Mouse (Mus musculus): ENCODE data around the gene Hoxd10. TPM values are rescaled to one million over a fixed set of nuclear protein-coding genes. Genes with fewer than 3 reads are reported as not detected.

Gene Hoxd10
- polyA plus RNA-seq, 1 experiment from 2014 or later = not detected

DNA sequence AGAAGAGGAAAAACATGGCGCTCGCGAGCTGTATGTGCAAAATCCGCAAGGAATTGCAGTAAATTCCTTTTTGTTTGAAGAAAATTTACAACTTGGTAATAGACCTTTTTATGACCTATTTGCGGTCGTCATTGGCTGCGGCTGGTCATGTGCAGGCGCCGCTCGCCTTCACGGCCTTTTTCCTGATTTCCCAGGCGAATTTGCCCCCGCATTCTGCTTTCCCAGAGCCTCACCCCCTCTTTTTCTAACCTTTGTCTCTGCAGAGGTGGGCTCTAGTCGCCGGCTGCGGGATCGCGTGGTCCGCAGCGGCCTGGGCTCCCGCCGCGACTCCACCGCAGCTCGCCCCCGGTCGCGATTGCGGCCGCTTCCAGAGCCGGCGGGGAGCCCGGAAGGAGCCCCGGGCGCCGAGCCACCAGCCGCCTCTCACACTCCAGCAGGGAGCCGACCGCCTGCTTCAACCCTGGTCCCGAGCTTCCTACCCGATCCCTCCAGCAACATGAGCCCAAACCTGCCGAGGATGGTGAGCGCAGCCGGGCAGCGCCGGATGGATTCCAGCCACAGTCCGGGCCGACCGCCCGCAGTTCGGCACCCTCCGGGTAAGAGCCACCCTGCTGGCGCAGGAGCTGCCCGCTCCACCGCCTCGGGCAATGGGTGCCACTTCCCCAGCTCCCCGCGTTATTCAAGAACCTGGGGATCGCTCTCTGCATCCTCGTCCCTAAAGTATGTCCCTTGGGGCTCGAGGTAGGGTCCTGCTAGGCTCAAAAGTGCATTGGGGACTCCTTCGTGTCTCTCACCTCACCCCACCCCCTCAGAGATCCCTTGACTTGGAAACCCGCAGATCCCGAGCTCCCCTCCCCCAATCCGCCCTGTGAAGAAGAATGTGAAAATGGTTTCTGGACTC, 20.2 kb downstream of the Hoxd10 start, which contains the start of the genes Hoxd3 and Hoxd4:
Gene Hoxd3 (plus strand): TSS at position 207 of the 901 bp plus-strand sequence.
Gene Hoxd4 (plus strand): TSS at position 209 of the 901 bp plus-strand sequence.
- under 1% methylated on average over 65 of the region's 65 CpGs for WGBS
- no peak within 1 kb of the TSS for H3K27ac ChIP-seq (ENCODE audit: low read depth, low read length)
- no peaks in the 10 kb centered on the region for H3K36me3 ChIP-seq (ENCODE audit: control insufficient read depth, insufficient read depth, low read length)
- 0 out of 2 replicates have a peak, but pooled peaks have one; percentile 19 for ATAC-seq (ENCODE audit: low FRiP score)
- DNase-seq (ENCODE audit: low spot score, missing footprints) = peak; percentile 95
- no peaks in the 10 kb centered on the region for H3K9me3 ChIP-seq (ENCODE audit: control insufficient read depth, low read length)
- H3K27me3 ChIP-seq (ENCODE audit: control insufficient read depth, insufficient read depth, low read length) = peaks cover 97% of the 10 kb centered on the region
- H3K9ac ChIP-seq (ENCODE audit: low read length) = no peak within 1 kb of the TSS
- H3K4me1 ChIP-seq (ENCODE audit: control insufficient read depth, insufficient read depth, low read length) = no peaks in the 10 kb centered on the region
- peak within 1 kb of the TSS; percentile 11 for H3K4me3 ChIP-seq (ENCODE audit: low read depth, low read length)
- H3K4me2 ChIP-seq = peak within 1 kb of the TSS; percentile 12; the same call in 1 of the 2 replicates

GRCm38 (mm10) chr2:74713239-74714150, 21.8 kb downstream of the Hoxd10 start:
- no peak overlapping the region for H3K4me3 ChIP-seq (ENCODE audit: low read depth, low read length)
- DNase-seq (ENCODE audit: low spot score, missing footprints) = peak; percentile 92
- no peak overlapping the region for H3K27ac ChIP-seq (ENCODE audit: low read depth, low read length)
- peaks cover 97% of the 10 kb centered on the region for H3K27me3 ChIP-seq (ENCODE audit: control insufficient read depth, insufficient read depth, low read length)
- no peaks in the 10 kb centered on the region for H3K4me1 ChIP-seq (ENCODE audit: control insufficient read depth, insufficient read depth, low read length)
- ATAC-seq (ENCODE audit: low FRiP score) = no peak
- no peaks in the 10 kb centered on the region for H3K36me3 ChIP-seq (ENCODE audit: control insufficient read depth, insufficient read depth, low read length)
- H3K9ac ChIP-seq (ENCODE audit: low read length) = no peak overlapping the region
- H3K9me3 ChIP-seq (ENCODE audit: control insufficient read depth, low read length) = no peaks in the 10 kb centered on the region
- H3K4me2 ChIP-seq = no peak overlapping the region
- 4% methylated on average over 19 of the region's 19 CpGs for WGBS

GRCm38 (mm10) chr2:74714156-74714789, 22.5 kb downstream of the Hoxd10 start:
- no peak overlapping the region for H3K4me2 ChIP-seq
- H3K9ac ChIP-seq (ENCODE audit: low read length) = no peak overlapping the region
- no peaks in the 10 kb centered on the region for H3K36me3 ChIP-seq (ENCODE audit: control insufficient read depth, insufficient read depth, low read length)
- DNase-seq (ENCODE audit: low spot score, missing footprints) (peak; percentile 94), ATAC-seq (ENCODE audit: low FRiP score) (no peak)
- WGBS = 3% methylated on average over 18 of the region's 18 CpGs
- H3K27ac ChIP-seq (ENCODE audit: low read depth, low read length) = no peak overlapping the region
- no peaks in the 10 kb centered on the region for H3K4me1 ChIP-seq (ENCODE audit: control insufficient read depth, insufficient read depth, low read length)
- H3K4me3 ChIP-seq (ENCODE audit: low read depth, low read length) = no peak overlapping the region
- H3K9me3 ChIP-seq (ENCODE audit: control insufficient read depth, low read length) = no peaks in the 10 kb centered on the region
- H3K27me3 ChIP-seq (ENCODE audit: control insufficient read depth, insufficient read depth, low read length) = peaks cover 97% of the 10 kb centered on the region

GRCm38 (mm10) chr2:74714881-74715280, 23.2 kb downstream of the Hoxd10 start:
- peaks cover 97% of the 10 kb centered on the region for H3K27me3 ChIP-seq (ENCODE audit: control insufficient read depth, insufficient read depth, low read length)

DNA sequence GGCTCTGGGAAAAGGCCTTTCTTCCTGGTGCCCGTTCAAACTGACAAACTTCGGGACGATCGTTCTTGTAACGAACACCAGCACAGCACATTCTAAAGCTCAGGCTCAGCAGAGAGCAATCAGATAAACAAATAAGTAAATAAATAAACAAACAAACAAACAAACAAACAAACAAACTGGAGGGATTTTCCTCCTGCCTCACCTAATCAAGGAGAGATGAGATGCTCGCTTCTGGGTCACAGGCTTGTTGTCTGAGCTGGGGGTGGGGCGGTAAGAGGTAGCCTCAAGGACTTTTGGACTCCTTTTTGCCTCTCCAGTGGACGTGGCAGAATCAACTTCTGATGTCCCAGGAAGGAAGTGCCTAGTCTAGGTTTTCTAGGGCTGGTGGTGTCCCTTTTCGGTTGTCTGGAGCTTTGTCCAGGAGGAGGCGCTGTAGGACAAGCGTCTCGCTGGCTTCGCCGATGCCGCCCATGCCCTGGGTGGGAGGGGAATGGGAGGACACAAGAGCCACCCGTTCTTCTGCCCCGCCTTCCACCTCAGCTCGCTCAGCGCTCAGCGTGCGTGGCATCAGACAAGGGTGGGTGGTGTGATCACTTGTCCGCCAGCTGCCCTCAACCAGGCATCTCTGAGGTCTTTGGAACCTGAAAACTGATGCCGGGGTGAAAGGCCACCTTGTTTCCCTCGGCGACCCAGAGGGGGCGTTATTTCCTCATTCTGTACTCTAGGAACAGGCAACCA, 23.9 kb downstream of the Hoxd10 start:
- Histone ChIP-seq H3K4me2 (peak overlapping the region; percentile 28; the same call in 1 of the 2 replicates), H3K27ac (ENCODE audit: low read depth, low read length) (no peak overlapping the region), H3K36me3 (ENCODE audit: control insufficient read depth, insufficient read depth, low read length) (no peaks in the 10 kb centered on the region), H3K9me3 (ENCODE audit: control insufficient read depth, low read length) (no peaks in the 10 kb centered on the region), H3K9ac (ENCODE audit: low read length) (no peak overlapping the region), H3K4me3 (ENCODE audit: low read depth, low read length) (no peak overlapping the region), H3K4me1 (ENCODE audit: control insufficient read depth, insufficient read depth, low read length) (no peaks in the 10 kb centered on the region), H3K27me3 (ENCODE audit: control insufficient read depth, insufficient read depth, low read length) (peaks cover 97% of the 10 kb centered on the region)
- 2% methylated on average over 26 of the region's 26 CpGs for WGBS
- peak; percentile 79 for ATAC-seq (ENCODE audit: low FRiP score)
- DNase-seq (ENCODE audit: low spot score, missing footprints) = peak; percentile 93

More at GRCm38 (mm10) chr2:74714881-74715280, 23.2 kb downstream of the Hoxd10 start:
- Histone ChIP-seq H3K9ac (ENCODE audit: low read length) (no peak overlapping the region), H3K9me3 (ENCODE audit: control insufficient read depth, low read length) (no peaks in the 10 kb centered on the region), H3K27ac (ENCODE audit: low read depth, low read length) (no peak overlapping the region), H3K36me3 (ENCODE audit: control insufficient read depth, insufficient read depth, low read length) (no peaks in the 10 kb centered on the region), H3K4me1 (ENCODE audit: control insufficient read depth, insufficient read depth, low read length) (no peaks in the 10 kb centered on the region), H3K4me2 (no peak overlapping the region), H3K4me3 (ENCODE audit: low read depth, low read length) (no peak overlapping the region)
- under 1% methylated on average over 14 of the region's 14 CpGs for WGBS
- DNase-seq (ENCODE audit: low spot score, missing footprints) = peak; percentile 93
- ATAC-seq (ENCODE audit: low FRiP score) = no peak

GRCm38 (mm10) chr2:74720384-74720783, 28.7 kb downstream of the Hoxd10 start:
- no peak overlapping the region for H3K9ac ChIP-seq (ENCODE audit: low read length)
- H3K27ac ChIP-seq (ENCODE audit: low read depth, low read length) = no peak overlapping the region
- ATAC-seq (ENCODE audit: low FRiP score) (no peak), DNase-seq (ENCODE audit: low spot score, missing footprints) (no peak)
- no peaks in the 10 kb centered on the region for H3K9me3 ChIP-seq (ENCODE audit: control insufficient read depth, low read length)
- H3K4me3 ChIP-seq (ENCODE audit: low read depth, low read length) = no peak overlapping the region
- no peaks in the 10 kb centered on the region for H3K36me3 ChIP-seq (ENCODE audit: control insufficient read depth, insufficient read depth, low read length)
- H3K4me2 ChIP-seq = no peak overlapping the region
- no peaks in the 10 kb centered on the region for H3K4me1 ChIP-seq (ENCODE audit: control insufficient read depth, insufficient read depth, low read length)
- peaks cover 99% of the 10 kb centered on the region for H3K27me3 ChIP-seq (ENCODE audit: control insufficient read depth, insufficient read depth, low read length)
- 4% methylated on average over 2 of the region's 2 CpGs for whole genome bisulfite sequencing

DNA sequence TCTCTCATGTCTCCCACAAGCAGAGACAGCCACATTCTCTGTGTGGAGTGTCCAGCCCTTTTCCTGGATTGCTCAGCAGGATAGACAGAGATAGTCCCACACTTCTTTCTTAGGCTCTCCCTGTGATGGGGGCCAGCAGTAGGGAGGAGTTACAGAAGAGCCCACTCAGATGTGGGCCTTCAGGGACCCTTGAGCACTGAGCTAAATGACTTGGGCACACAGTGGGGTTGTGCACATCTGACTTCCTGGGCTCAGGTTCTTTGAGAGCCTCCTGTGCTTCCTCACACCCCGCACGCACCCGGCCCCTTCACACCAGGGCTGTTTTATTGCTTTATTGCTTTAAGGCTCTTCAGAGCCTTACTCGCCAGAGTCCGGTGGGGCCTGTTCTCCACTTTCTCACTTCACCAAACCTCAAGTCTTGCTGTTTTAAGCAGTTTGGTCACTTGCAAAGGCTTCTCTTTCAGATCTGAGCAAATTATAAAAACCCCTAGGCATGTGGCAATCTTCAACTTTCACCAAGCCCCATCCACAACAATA, 29.3 kb downstream of the Hoxd10 start:
- Histone ChIP-seq H3K4me1 (ENCODE audit: control insufficient read depth, insufficient read depth, low read length) (no peaks in the 10 kb centered on the region), H3K27ac (ENCODE audit: low read depth, low read length) (no peak overlapping the region), H3K4me2 (no peak overlapping the region), H3K27me3 (ENCODE audit: control insufficient read depth, insufficient read depth, low read length) (peaks cover 99% of the 10 kb centered on the region), H3K36me3 (ENCODE audit: control insufficient read depth, insufficient read depth, low read length) (no peaks in the 10 kb centered on the region), H3K9ac (ENCODE audit: low read length) (no peak overlapping the region), H3K4me3 (ENCODE audit: low read depth, low read length) (no peak overlapping the region), H3K9me3 (ENCODE audit: control insufficient read depth, low read length) (no peaks in the 10 kb centered on the region)
- WGBS = 7% methylated on average over 5 of the region's 5 CpGs
- ATAC-seq (ENCODE audit: low FRiP score) (no peak), DNase-seq (ENCODE audit: low spot score, missing footprints) (no peak)

DNA sequence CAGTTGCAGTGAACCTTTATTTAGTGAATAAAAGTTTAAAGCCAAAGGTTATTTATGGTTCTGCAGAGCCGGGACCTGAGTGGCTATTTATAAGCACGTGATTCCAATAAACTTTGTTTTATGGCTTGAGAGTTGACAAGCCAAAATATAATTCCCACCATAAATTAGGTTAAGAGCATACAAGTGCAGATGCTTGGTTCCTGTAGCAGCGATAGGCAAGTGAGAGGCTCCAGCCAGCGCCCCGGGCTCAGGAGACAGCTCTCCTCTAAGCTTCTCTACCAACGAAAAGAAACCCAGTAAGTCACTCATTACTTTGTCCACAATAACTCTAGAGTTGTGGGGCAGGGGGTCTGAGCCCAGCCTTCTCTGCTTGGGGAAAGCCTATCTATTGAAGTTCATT, 30.2 kb downstream of the Hoxd10 start:
- 6% methylated on average over 6 of the region's 6 CpGs for WGBS
- H3K4me3 ChIP-seq (ENCODE audit: low read depth, low read length) = no peak overlapping the region
- H3K4me1 ChIP-seq (ENCODE audit: control insufficient read depth, insufficient read depth, low read length) = no peaks in the 10 kb centered on the region
- H3K27ac ChIP-seq (ENCODE audit: low read depth, low read length) = no peak overlapping the region
- H3K36me3 ChIP-seq (ENCODE audit: control insufficient read depth, insufficient read depth, low read length) = no peaks in the 10 kb centered on the region
- no peak overlapping the region for H3K4me2 ChIP-seq
- no peak for DNase-seq (ENCODE audit: low spot score, missing footprints)
- H3K27me3 ChIP-seq (ENCODE audit: control insufficient read depth, insufficient read depth, low read length) = peaks cover 99% of the 10 kb centered on the region
- no peaks in the 10 kb centered on the region for H3K9me3 ChIP-seq (ENCODE audit: control insufficient read depth, low read length)
- no peak for ATAC-seq (ENCODE audit: low FRiP score)
- no peak overlapping the region for H3K9ac ChIP-seq (ENCODE audit: low read length)

Measured in midbrain, embryonic 11.5 days (tissue).